Mouse (Mus musculus): ENCODE results near the gene Gm49353. TPM values are rescaled to one million over a fixed set of nuclear protein-coding genes. Genes with fewer than 3 reads are reported as not detected.

Gm49353 gene
- polyA plus RNA-seq, 1 experiment = 0.16 TPM

DNA sequence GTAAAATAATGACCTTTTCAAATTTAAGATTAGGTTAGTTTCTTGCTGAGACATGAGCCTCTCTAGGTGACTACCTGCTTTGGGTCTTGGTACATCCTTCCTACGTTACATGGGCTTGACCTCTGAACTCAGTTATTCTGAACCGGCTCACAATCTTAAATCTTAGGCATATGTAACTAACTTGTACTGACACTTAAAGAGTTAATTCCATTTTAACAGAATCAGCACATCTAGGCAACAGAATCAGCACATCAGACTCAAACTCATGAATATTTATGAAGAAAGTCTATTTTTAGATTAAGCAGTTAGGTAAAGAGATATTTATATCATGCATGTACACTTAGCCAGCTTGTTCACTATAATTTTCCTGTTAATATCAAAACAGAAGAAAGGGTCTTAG lies 18.7 kb downstream of the Gm49353 start:
- no peak overlapping the region for H3K4me2 ChIP-seq (ENCODE audit: low read depth)
- TF ChIP-seq REST (IDR thresholded peaks at IDR 0.05; ENCODE audit: insufficient read depth, insufficient read length) = no peak
- TF ChIP-seq POLR2A (IDR thresholded peaks at IDR 0.05; ENCODE audit: insufficient read length, low read depth) = no peak
- no peak for TF ChIP-seq MYOG (IDR thresholded peaks at IDR 0.05; ENCODE audit: control insufficient read depth in 1 of 3, insufficient read depth in 1 of 3, insufficient read length in 2 of 3, low read depth in 2 of 3)
- H3ac ChIP-seq (ENCODE audit: control insufficient read depth, insufficient read length) = no peak overlapping the region
- H3K36me3 ChIP-seq (ENCODE audit: control insufficient read depth, insufficient read depth) = no peaks in the 10 kb centered on the region
- no peaks in the 10 kb centered on the region for H3K79me2 ChIP-seq (ENCODE audit: control insufficient read depth, insufficient read depth)
- H3K4me3 ChIP-seq = no peak overlapping the region
- H3K27me3 ChIP-seq (ENCODE audit: control insufficient read depth, insufficient read depth, insufficient read length) = no peaks in the 10 kb centered on the region

- H3K27me3 ChIP-seq (ENCODE audit: control insufficient read depth, insufficient read depth, insufficient read length) = no peaks in the 10 kb centered on the region
- peaks cover 8% of the 10 kb centered on the region for H3K36me3 ChIP-seq (ENCODE audit: control insufficient read depth, insufficient read depth)
- no peak overlapping the region for H3ac ChIP-seq (ENCODE audit: control insufficient read depth, insufficient read length)
- H3K4me3 ChIP-seq = no peak overlapping the region
- H3K4me2 ChIP-seq (ENCODE audit: low read depth) = no peak overlapping the region
- no peaks in the 10 kb centered on the region for H3K79me2 ChIP-seq (ENCODE audit: control insufficient read depth, insufficient read depth)
- TF ChIP-seq E2F4 (IDR thresholded peaks at IDR 0.05; ENCODE audit: insufficient read depth) (no peak), CEBPB (IDR thresholded peaks at IDR 0.05; ENCODE audit: insufficient read depth, poor library complexity, severe bottlenecking) (peak; percentile 52; the same call in 1 of the 2 replicates)
These were observed 26.6 kb downstream of the Gm49353 start for GRCm38 (mm10) chr10:29225329-29225728.

DNA sequence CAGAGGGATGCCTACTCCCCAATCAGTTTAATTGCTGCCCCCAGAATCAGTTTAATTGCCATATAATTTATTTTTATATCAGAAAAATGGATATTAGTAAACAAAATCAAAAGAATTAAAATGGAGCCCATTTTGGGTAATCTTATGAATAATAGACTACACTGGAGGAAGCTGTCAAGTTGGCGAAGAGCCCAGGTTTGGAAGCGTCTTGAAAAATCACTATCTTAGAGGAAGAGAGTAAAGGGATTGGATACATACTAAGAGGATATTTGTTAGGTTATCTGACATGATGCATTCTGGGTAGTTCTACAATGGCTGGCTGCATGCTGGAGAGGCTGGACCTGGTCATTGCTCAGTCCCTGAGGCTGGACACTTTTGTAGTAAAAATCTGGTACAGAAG lies 32.5 kb downstream of the Gm49353 start:
- H3K27me3 ChIP-seq (ENCODE audit: control insufficient read depth, insufficient read depth, insufficient read length) = no peaks in the 10 kb centered on the region
- H3K36me3 ChIP-seq (ENCODE audit: control insufficient read depth, insufficient read depth) = no peaks in the 10 kb centered on the region
- H3K79me2 ChIP-seq (ENCODE audit: control insufficient read depth, insufficient read depth) = no peaks in the 10 kb centered on the region
- H3K4me3 ChIP-seq = no peak overlapping the region
- H3ac ChIP-seq (ENCODE audit: control insufficient read depth, insufficient read length) = no peak overlapping the region
- TF ChIP-seq MYOD1 (IDR thresholded peaks at IDR 0.05; ENCODE audit: control insufficient read depth in 1 of 3, insufficient read length in 2 of 3, low read depth in 2 of 3) = no peak
- TF ChIP-seq E2F4 (IDR thresholded peaks at IDR 0.05; ENCODE audit: insufficient read depth) = no peak
- TF ChIP-seq USF1 (IDR thresholded peaks at IDR 0.05; ENCODE audit: low read depth) = no peak
- no peak for TF ChIP-seq POLR2A (IDR thresholded peaks at IDR 0.05; ENCODE audit: insufficient read length, low read depth)
- TF ChIP-seq REST (IDR thresholded peaks at IDR 0.05; ENCODE audit: insufficient read depth, insufficient read length) = no peak
- no peak for TF ChIP-seq POLR2AphosphoS2 (IDR thresholded peaks at IDR 0.05; ENCODE audit: insufficient read length, low read depth)
- TF ChIP-seq TCF3 (IDR thresholded peaks at IDR 0.05; ENCODE audit: insufficient read length, low read depth) = no peak
- no peak for TF ChIP-seq CEBPB (IDR thresholded peaks at IDR 0.05; ENCODE audit: insufficient read depth, poor library complexity, severe bottlenecking)
- TF ChIP-seq MAX (IDR thresholded peaks at IDR 0.05; ENCODE audit: low read depth) = no peak
- no peak for TF ChIP-seq TCF12 (IDR thresholded peaks at IDR 0.05; ENCODE audit: insufficient read depth, poor library complexity, severe bottlenecking)
- TF ChIP-seq SRF (IDR thresholded peaks at IDR 0.05; ENCODE audit: control insufficient read depth, insufficient read length, low read depth) = no peak
- no peak overlapping the region for H3K4me2 ChIP-seq (ENCODE audit: low read depth)

Other genes starting within 250 kb of the Gm49353 start
- not detected for gene 2310057J18Rik, start 212.7 kb upstream of the Gm49353 start, polyA plus RNA-seq (2012; fragmentation: generic; extraction: Trizol)
- gene Soga3, start 55.1 kb upstream of the Gm49353 start, polyA plus RNA-seq (2012; fragmentation: generic; extraction: Trizol) = 1.6 TPM
- gene 9330159F19Rik, start 12.7 kb downstream of the Gm49353 start, polyA plus RNA-seq (2012; fragmentation: generic; extraction: Trizol) = 1.5 TPM
- gene Echdc1, start 114.2 kb downstream of the Gm49353 start, polyA plus RNA-seq (2012; fragmentation: generic; extraction: Trizol) = 7.1 TPM
- 17.5 TPM for gene Rnf146, start 163.5 kb downstream of the Gm49353 start, polyA plus RNA-seq (2012; fragmentation: generic; extraction: Trizol)

Data from myocyte (in vitro differentiated cells).